Mouse (Mus musculus): ENCODE results near the gene Ranbp17. TPM values are rescaled to one million over a fixed set of nuclear protein-coding genes. Genes with fewer than 3 reads are reported as not detected.
A peak's percentile ranks its signal among the peaks of the same experiment; 100 is the strongest.

The Ranbp17 gene
- total RNA-seq (2021) = 1 to 10 TPM; 7.9 to 8.3 TPM

- DNase-seq (ENCODE audit: low spot score in 2 of 2) = peak in 1 of 2 experiments; percentile 12
- intact Hi-C loops (cut with DNase I) = no loop called here
Measured at GRCm38 (mm10) chr11:33513376-33513991, at the start of gene Ranbp17. Ranbp17 (minus strand) TSS chr11:33513746.

GRCm38 (mm10) chr11:33554123-33554522 lies 40.6 kb upstream of the Ranbp17 start:
- DNase-seq (ENCODE audit: low spot score in 2 of 2) = no peak
- intact Hi-C loops (cut with DNase I) = loop anchor here (2.0 kb wide), 1 partner anchor 377 kb away; no protein-coding TSS in a partner anchor

GRCm38 (mm10) chr11:33550861-33551560 lies 37.5 kb upstream of the Ranbp17 start:
- intact Hi-C loops (cut with DNase I) = no loop called here
- no peak for DNase-seq (ENCODE audit: low spot score in 2 of 2)

- intact Hi-C loops (cut with DNase I) = no loop called here
Measured at GRCm38 (mm10) chr11:33547386-33547785, 33.8 kb upstream of the Ranbp17 start.

GRCm38 (mm10) chr11:33544945-33545344 lies 31.4 kb upstream of the Ranbp17 start:
- DNase-seq (ENCODE audit: low spot score in 2 of 2) = no peak
- intact Hi-C loops (cut with DNase I) = no loop called here

More at GRCm38 (mm10) chr11:33547386-33547785, 33.8 kb upstream of the Ranbp17 start:
- DNase-seq (ENCODE audit: low spot score in 2 of 2) = no peak

- no peak for DNase-seq (ENCODE audit: low spot score in 2 of 2)
- intact Hi-C loops (cut with DNase I) = no loop called here
Measured at GRCm38 (mm10) chr11:33544121-33544520, 30.6 kb upstream of the Ranbp17 start.

GRCm38 (mm10) chr11:33537390-33538125 lies 24.0 kb upstream of the Ranbp17 start:
- no peak for DNase-seq (ENCODE audit: low spot score in 2 of 2)
- intact Hi-C loops (cut with DNase I) = no loop called here

GRCm38 (mm10) chr11:33536636-33537035 lies 23.1 kb upstream of the Ranbp17 start:
- intact Hi-C loops (cut with DNase I) = no loop called here
- DNase-seq (ENCODE audit: low spot score in 2 of 2) = no peak

- intact Hi-C loops (cut with DNase I) = no loop called here
- DNase-seq (ENCODE audit: low spot score in 2 of 2) = no peak
Measured at GRCm38 (mm10) chr11:33534541-33534940, 21.0 kb upstream of the Ranbp17 start.

GRCm38 (mm10) chr11:33533577-33533976 lies 20.0 kb upstream of the Ranbp17 start:
- DNase-seq (ENCODE audit: low spot score in 2 of 2) = no peak
- intact Hi-C loops (cut with DNase I) = no loop called here

GRCm38 (mm10) chr11:33529576-33529975 lies 16.0 kb upstream of the Ranbp17 start:
- intact Hi-C loops (cut with DNase I) = no loop called here
- DNase-seq (ENCODE audit: low spot score in 2 of 2) = no peak

GRCm38 (mm10) chr11:33512854-33513375 lies 631 bp downstream of the Ranbp17 start:
- DNase-seq (ENCODE audit: low spot score in 2 of 2) = peak; percentile 57 to 74
- intact Hi-C loops (cut with DNase I) = no loop called here

GRCm38 (mm10) chr11:33509401-33509800 lies 4.1 kb downstream of the Ranbp17 start:
- intact Hi-C loops (cut with DNase I) = no loop called here

GRCm38 (mm10) chr11:33485746-33486145 lies 27.8 kb downstream of the Ranbp17 start:
- no peak for DNase-seq (ENCODE audit: low spot score in 2 of 2)
- intact Hi-C loops (cut with DNase I) = no loop called here

More at GRCm38 (mm10) chr11:33509401-33509800, 4.1 kb downstream of the Ranbp17 start:
- DNase-seq (ENCODE audit: low spot score in 2 of 2) = no peak

GRCm38 (mm10) chr11:33480410-33480809 lies 33.1 kb downstream of the Ranbp17 start:
- intact Hi-C loops (cut with DNase I) = no loop called here
- DNase-seq (ENCODE audit: low spot score in 2 of 2) = no peak

- DNase-seq (ENCODE audit: low spot score in 2 of 2) = no peak
- intact Hi-C loops (cut with DNase I) = no loop called here
Measured at GRCm38 (mm10) chr11:33479209-33479608, 34.3 kb downstream of the Ranbp17 start.

GRCm38 (mm10) chr11:33476634-33477033 lies 36.9 kb downstream of the Ranbp17 start:
- DNase-seq (ENCODE audit: low spot score in 2 of 2) = no peak
- intact Hi-C loops (cut with DNase I) = no loop called here

GRCm38 (mm10) chr11:33461172-33461571 lies 52.4 kb downstream of the Ranbp17 start:
- intact Hi-C loops (cut with DNase I) = no loop called here
- DNase-seq (ENCODE audit: low spot score in 2 of 2) = no peak

GRCm38 (mm10) chr11:33454069-33454468 lies 59.5 kb downstream of the Ranbp17 start:
- DNase-seq (ENCODE audit: low spot score in 2 of 2) = no peak
- intact Hi-C loops (cut with DNase I) = no loop called here

GRCm38 (mm10) chr11:33433813-33434212 lies 79.7 kb downstream of the Ranbp17 start:
- DNase-seq (ENCODE audit: low spot score in 2 of 2) = no peak
- intact Hi-C loops (cut with DNase I) = no loop called here
